Mouse (Mus musculus) cortical plate, adult 2 months (tissue): ENCODE measurements around the gene Col26a1. TPM values are rescaled to one million over a fixed set of nuclear protein-coding genes. Genes with fewer than 3 reads are reported as not detected.

Source experiments
- H3K27ac ChIP-seq: fragments of 200-500 bp; 2 replicates; pipeline ENCODE4 v1.5.1; 2012; ENCODE audit warnings: low read length, control low read depth, inconsistent platforms; ENCODE audit not compliant: insufficient read depth
- H3K4me1 ChIP-seq: fragments of 200-500 bp; 2 replicates; pipeline ENCODE4 v1.6.1; 2011; ENCODE audit warnings: low read length; ENCODE audit not compliant: control insufficient read depth, insufficient read depth
- H3K4me3 ChIP-seq: fragments of 200-500 bp; 2 replicates; pipeline ENCODE4 v1.5.1; 2011; ENCODE audit warnings: mild to moderate bottlenecking, low read length, control low read depth; ENCODE audit not compliant: insufficient read depth
- CTCF ChIP-seq: fragments of 200-500 bp; IDR thresholded peaks from 2 replicates; pipeline ENCODE4 v1.5.1; 2011; ENCODE audit warnings: mild to moderate bottlenecking, control low read depth, low read length; ENCODE audit not compliant: insufficient read depth; ENCODE audit errors: extremely low read depth
- POLR2A ChIP-seq: fragments of 200-500 bp; IDR thresholded peaks from 2 replicates; pipeline ENCODE4 v1.6.1; 2011; ENCODE audit warnings: mild to moderate bottlenecking, low read length, control low read depth; ENCODE audit not compliant: insufficient read depth; ENCODE audit errors: extremely low read depth
- polyA plus RNA-seq: library from polyadenylated mRNA; depleted of rRNA; stranded (reverse); fragments of >200 nt; gene quantifications from 2 replicates; pipeline ENCODE4 v1.2.3, GENCODE M21; 2012

Col26a1 gene
- polyA plus RNA-seq, 1 experiment, result 22.7 TPM

GRCm38 (mm10) chr5:136790570-136791196 is 92.3 kb downstream of the Col26a1 start:
- no peak overlapping the region for H3K27ac ChIP-seq
- TF ChIP-seq POLR2A (no peak), CTCF (peak; percentile 97)
- no peak overlapping the region for H3K4me3 ChIP-seq
- no peaks in the 10 kb centered on the region for H3K4me1 ChIP-seq

GRCm38 (mm10) chr5:136784531-136784930 is 98.5 kb downstream of the Col26a1 start:
- no peak overlapping the region for H3K4me3 ChIP-seq
- peaks cover 4% of the 10 kb centered on the region; the same call in 1 of the 2 replicates for H3K4me1 ChIP-seq
- no peak for TF ChIP-seq CTCF
- H3K27ac ChIP-seq, result no peak overlapping the region

- TF ChIP-seq POLR2A, result no peak
- TF ChIP-seq CTCF, result no peak
- H3K4me3 ChIP-seq, result no peak overlapping the region
- H3K4me1 ChIP-seq, result peaks cover 4% of the 10 kb centered on the region; the same call in 1 of the 2 replicates
- no peak overlapping the region for H3K27ac ChIP-seq
Observed at GRCm38 (mm10) chr5:136782600-136782999, 100.4 kb downstream of the Col26a1 start.

GRCm38 (mm10) chr5:136780465-136780864 is 102.5 kb downstream of the Col26a1 start:
- H3K4me1 ChIP-seq, result peaks cover 4% of the 10 kb centered on the region; the same call in 1 of the 2 replicates
- H3K27ac ChIP-seq, result no peak overlapping the region
- H3K4me3 ChIP-seq, result no peak overlapping the region
- peak; percentile 55 for TF ChIP-seq CTCF
- TF ChIP-seq POLR2A, result no peak

- TF ChIP-seq POLR2A, result no peak
- no peak for TF ChIP-seq CTCF
- Histone ChIP-seq H3K4me1 (peaks cover 2% of the 10 kb centered on the region; the same call in 1 of the 2 replicates), H3K27ac (no peak overlapping the region), H3K4me3 (no peak overlapping the region)
Observed at GRCm38 (mm10) chr5:136779946-136780345, 103.1 kb downstream of the Col26a1 start.

GRCm38 (mm10) chr5:136775548-136775947 is 107.5 kb downstream of the Col26a1 start:
- H3K4me1 ChIP-seq, result no peaks in the 10 kb centered on the region
- no peak overlapping the region for H3K4me3 ChIP-seq
- TF ChIP-seq CTCF (no peak), POLR2A (no peak)
- H3K27ac ChIP-seq, result no peak overlapping the region

- Histone ChIP-seq H3K4me1 (no peaks in the 10 kb centered on the region), H3K27ac (no peak overlapping the region), H3K4me3 (no peak overlapping the region)
- TF ChIP-seq CTCF, result 0 out of 2 replicates have a peak, but pooled peaks have one; percentile 14
- TF ChIP-seq POLR2A, result no peak
Observed at GRCm38 (mm10) chr5:136773044-136774039, 109.7 kb downstream of the Col26a1 start.

- Histone ChIP-seq H3K4me1 (no peaks in the 10 kb centered on the region), H3K4me3 (no peak overlapping the region), H3K27ac (no peak overlapping the region)
- TF ChIP-seq POLR2A (no peak), CTCF (no peak)
Observed at GRCm38 (mm10) chr5:136771132-136771531, 111.9 kb downstream of the Col26a1 start.

GRCm38 (mm10) chr5:136767304-136767703 is 115.7 kb downstream of the Col26a1 start:
- TF ChIP-seq POLR2A (no peak), CTCF (no peak)
- no peaks in the 10 kb centered on the region for H3K4me1 ChIP-seq
- no peak overlapping the region for H3K4me3 ChIP-seq
- H3K27ac ChIP-seq, result no peak overlapping the region
